Mouse (Mus musculus) MEL (cell line): ENCODE results near the gene Cdkal1. TPM values are rescaled to one million over a fixed set of nuclear protein-coding genes. Genes with fewer than 3 reads are reported as not detected.

Experiments used
- DNase-seq: peaks from one replicate; pipeline ENCODE4 v3.0.0; 2011; ENCODE audit warnings: low read depth, low spot score
- H3K27ac ChIP-seq: 2 replicates; pipeline ENCODE4 v1.5.1; 2012; ENCODE audit warnings: low read depth, mild to moderate bottlenecking, control low read depth, low read length, moderate library complexity; ENCODE audit not compliant: control insufficient read depth
- H3K27me3 ChIP-seq, 2 experiments: fragments of 150-350 bp in 1 of 2; sonication (generic) in 1 of 2; 2 replicates each; pipeline ENCODE4 v1.6.1; 2012; ENCODE audit warnings: low read length in 2 of 2, mild to moderate bottlenecking in 2 of 2, improper control_type of control experiment in 1 of 2, moderate library complexity in 1 of 2; ENCODE audit not compliant: insufficient read depth in 2 of 2, control insufficient read depth in 1 of 2
- H3K36me3 ChIP-seq, 2 experiments: 2 replicates each; pipeline ENCODE4 v1.6.1; 2012 to 2014; ENCODE audit warnings: low read length in 2 of 2, improper control_type of control experiment in 1 of 2, inconsistent platforms in 1 of 2, mild to moderate bottlenecking in 1 of 2; ENCODE audit not compliant: insufficient read depth in 2 of 2, control insufficient read depth in 1 of 2
- H3K4me1 ChIP-seq, 2 experiments: fragments of 150-350 bp in 1 of 2; sonication (generic) in 1 of 2; 2 replicates each; pipeline ENCODE4 v1.6.1; 2012; ENCODE audit warnings: low read length in 2 of 2, improper control_type of control experiment in 1 of 2, mild to moderate bottlenecking in 1 of 2; ENCODE audit not compliant: insufficient read depth in 2 of 2, control insufficient read depth in 1 of 2
- H3K4me3 ChIP-seq, 2 experiments: fragments of 150-350 bp in 1 of 2; sonication (generic) in 1 of 2; 2 replicates each; pipeline ENCODE4 v1.5.1; 2012; ENCODE audit warnings: low read depth in 2 of 2, low read length in 2 of 2, mild to moderate bottlenecking in 2 of 2, moderate library complexity in 2 of 2, control low read depth in 1 of 2, improper control_type of control experiment in 1 of 2; ENCODE audit not compliant: control insufficient read depth in 1 of 2, insufficient read depth in 1 of 2
- H3K79me2 ChIP-seq: 2 replicates; pipeline ENCODE4 v1.6.1; 2012; ENCODE audit warnings: mild to moderate bottlenecking, low read length, moderate library complexity; ENCODE audit not compliant: control insufficient read depth, poor library complexity, insufficient read depth
- H3K9ac ChIP-seq: 2 replicates; pipeline ENCODE4 v1.6.1; 2012; ENCODE audit warnings: low read depth, mild to moderate bottlenecking, control low read depth, low read length, moderate library complexity; ENCODE audit not compliant: control insufficient read depth, poor library complexity, severe bottlenecking
- H3K9me3 ChIP-seq: fragments of 150-350 bp; sonication (generic); replicated peaks from 2 replicates; pipeline ENCODE4 v1.6.1; 2012; ENCODE audit warnings: mild to moderate bottlenecking, low read length, improper control_type of control experiment, moderate library complexity; ENCODE audit not compliant: insufficient read depth
- BHLHE40 ChIP-seq: IDR thresholded peaks from 2 replicates; pipeline ENCODE4 v1.6.1; 2012; ENCODE audit warnings: low read depth, mild to moderate bottlenecking, inconsistent platforms, low read length, improper control_type of control experiment, borderline replicate concordance
- CHD2 ChIP-seq: IDR thresholded peaks from 2 replicates; pipeline ENCODE4 v1.6.1; 2011; ENCODE audit warnings: low read length, improper control_type of control experiment
- CTCF ChIP-seq, 3 experiments: IDR thresholded peaks in 2 of 3; conservative IDR thresholded peaks in 1 of 3; 2 replicates each; pipeline ENCODE4 v1.5.1; 2011 to 2012; ENCODE audit warnings: low read length in 3 of 3, low read depth in 2 of 3, mild to moderate bottlenecking in 2 of 3, improper control_type of control experiment in 1 of 3, inconsistent platforms in 1 of 3, mixed read lengths in 1 of 3, moderate library complexity in 1 of 3; ENCODE audit not compliant: control insufficient read depth in 1 of 3, insufficient read depth in 1 of 3, poor library complexity in 1 of 3, severe bottlenecking in 1 of 3
- E2F4 ChIP-seq: IDR thresholded peaks from 2 replicates; pipeline ENCODE4 v1.6.1; 2011; ENCODE audit warnings: low read depth, low read length, improper control_type of control experiment, borderline replicate concordance
- ELF1 ChIP-seq: IDR thresholded peaks from 2 replicates; pipeline ENCODE4 v1.6.1; 2014; ENCODE audit warnings: low read depth, mild to moderate bottlenecking, inconsistent platforms, low read length, improper control_type of control experiment, moderate library complexity
- ETS1 ChIP-seq: IDR thresholded peaks from 2 replicates; pipeline ENCODE4 v1.6.1; 2012; ENCODE audit warnings: low read depth, mild to moderate bottlenecking, inconsistent platforms, low read length, improper control_type of control experiment, moderate library complexity
- KAT2A ChIP-seq: conservative IDR thresholded peaks from 2 replicates; pipeline ENCODE4 v1.6.1; 2012; ENCODE audit warnings: low read depth, low read length, improper control_type of control experiment, inconsistent platforms
- MAFK ChIP-seq: IDR thresholded peaks from 2 replicates; pipeline ENCODE4 v1.6.1; 2011; ENCODE audit warnings: low read depth, mild to moderate bottlenecking, low read length, improper control_type of control experiment, borderline replicate concordance
- MAX ChIP-seq: IDR thresholded peaks from 2 replicates; pipeline ENCODE4 v1.6.1; 2011; ENCODE audit warnings: low read length, improper control_type of control experiment
- MAZ ChIP-seq: IDR thresholded peaks from 2 replicates; pipeline ENCODE4 v1.6.1; 2012; ENCODE audit warnings: low read depth, mild to moderate bottlenecking, inconsistent platforms, low read length, improper control_type of control experiment
- MEF2A ChIP-seq: IDR thresholded peaks from 2 replicates; pipeline ENCODE4 v1.6.1; 2014; ENCODE audit warnings: low read depth, mild to moderate bottlenecking, inconsistent platforms, low read length, improper control_type of control experiment; ENCODE audit not compliant: poor library complexity, insufficient replicate concordance, severe bottlenecking; ENCODE audit errors: extremely low read depth
- NELFE ChIP-seq: IDR thresholded peaks from 2 replicates; pipeline ENCODE4 v1.6.1; 2011; ENCODE audit warnings: low read depth, low read length, improper control_type of control experiment
- POLR2A ChIP-seq, 2 experiments: IDR thresholded peaks; 2 replicates each; pipeline ENCODE4 v1.6.1; 2011 to 2012; ENCODE audit warnings: low read length in 2 of 2, mild to moderate bottlenecking in 2 of 2, control low read depth in 1 of 2, improper control_type of control experiment in 1 of 2, low read depth in 1 of 2, moderate library complexity in 1 of 2; ENCODE audit not compliant: control insufficient read depth in 1 of 2, insufficient read depth in 1 of 2, poor library complexity in 1 of 2
- POLR2AphosphoS5 ChIP-seq: IDR thresholded peaks from 2 replicates; pipeline ENCODE4 v1.6.1; 2012; ENCODE audit warnings: low read depth, borderline replicate concordance, mild to moderate bottlenecking, inconsistent platforms, low read length, moderate library complexity, mixed read lengths
- RAD21 ChIP-seq: IDR thresholded peaks from 2 replicates; pipeline ENCODE4 v1.6.1; 2011; ENCODE audit warnings: mild to moderate bottlenecking, low read depth, low read length, improper control_type of control experiment
- SIN3A ChIP-seq: IDR thresholded peaks from 2 replicates; pipeline ENCODE4 v1.6.1; 2012; ENCODE audit warnings: low read length, improper control_type of control experiment, inconsistent platforms
- SMC3 ChIP-seq: IDR thresholded peaks from 2 replicates; pipeline ENCODE4 v1.6.1; 2011; ENCODE audit warnings: low read depth, low read length, improper control_type of control experiment
- TAL1 ChIP-seq: IDR thresholded peaks from 2 replicates; pipeline ENCODE4 v1.6.1; 2012; ENCODE audit warnings: mild to moderate bottlenecking, inconsistent platforms, low read length, moderate library complexity, mixed read lengths
- TCF12 ChIP-seq: IDR thresholded peaks from 2 replicates; pipeline ENCODE4 v1.6.1; 2014; ENCODE audit warnings: low read depth, mild to moderate bottlenecking, inconsistent platforms, low read length, improper control_type of control experiment, moderate library complexity
- UBTF ChIP-seq: IDR thresholded peaks from 2 replicates; pipeline ENCODE4 v1.6.1; 2012; ENCODE audit warnings: low read depth, mild to moderate bottlenecking, inconsistent platforms, low read length, improper control_type of control experiment, moderate library complexity, borderline replicate concordance; ENCODE audit not compliant: insufficient read depth
- USF2 ChIP-seq, 2 experiments: IDR thresholded peaks; 2 replicates each; pipeline ENCODE4 v1.6.1; 2011 to 2012; ENCODE audit warnings: improper control_type of control experiment in 2 of 2, low read length in 2 of 2, borderline replicate concordance in 1 of 2, inconsistent platforms in 1 of 2, low read depth in 1 of 2, mild to moderate bottlenecking in 1 of 2; ENCODE audit not compliant: insufficient read depth in 1 of 2
- ZKSCAN1 ChIP-seq: IDR thresholded peaks from 2 replicates; pipeline ENCODE4 v1.6.1; 2012; ENCODE audit warnings: low read depth, mild to moderate bottlenecking, inconsistent platforms, low read length, improper control_type of control experiment, moderate library complexity
- ZNF384 ChIP-seq: IDR thresholded peaks from 2 replicates; pipeline ENCODE4 v1.6.1; 2012; ENCODE audit warnings: low read depth, mild to moderate bottlenecking, inconsistent platforms, low read length, improper control_type of control experiment
- polyA plus RNA-seq, 2 experiments: library from polyadenylated mRNA; stranded (reverse) in 1 of 2; unstranded in 1 of 2; fragments of >175 nt in 1 of 2; fragments of >200 nt in 1 of 2; gene quantifications; 2 replicates each; pipeline versions ENCODE4 v1.2.1 to v1.2.4; 2012; ENCODE audit warnings: low replicate concordance in 2 of 2, low read depth in 1 of 2; ENCODE audit not compliant: insufficient read length in 2 of 2, insufficient read depth in 1 of 2, missing spikeins in 1 of 2
- total RNA-seq: library from RNA; depleted of rRNA; stranded (reverse); fragments of 300-350 nt; gene quantifications from 2 replicates; pipeline ENCODE4 v1.2.3, GENCODE M21; 2012

Cdkal1 gene
- total and polyA plus RNA-seq, 3 experiments: 10.6 to 11.0 TPM; not detected in 1

DNA sequence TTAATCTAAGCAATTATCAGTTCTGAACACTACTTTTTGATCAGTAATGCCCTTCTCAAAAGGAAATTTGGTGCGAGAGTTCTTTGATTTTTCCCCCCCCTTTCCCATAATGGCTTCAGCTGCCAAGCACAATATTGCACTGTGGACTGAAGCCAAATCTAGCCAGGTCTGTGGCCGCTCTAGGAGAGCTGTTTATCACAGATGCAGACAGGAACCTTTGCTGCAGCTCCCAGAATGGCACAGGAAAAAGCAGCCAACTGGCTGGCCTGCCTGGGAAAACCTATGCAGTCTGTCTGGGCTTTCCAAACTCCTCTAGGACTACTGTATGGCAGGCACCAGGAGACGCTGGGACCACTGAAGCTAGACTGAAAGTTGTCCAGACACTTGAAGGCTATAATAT is 483.6 kb downstream of the Cdkal1 start:
- Histone ChIP-seq H3K9me3 (no peaks in the 10 kb centered on the region), H3K9ac (no peak overlapping the region), H3K27ac (no peak overlapping the region), H3K79me2 (no peaks in the 10 kb centered on the region), H3K27me3 (no peaks in the 10 kb centered on the region), H3K36me3 (no peaks in the 10 kb centered on the region), H3K4me1 (no peaks in the 10 kb centered on the region), H3K4me3 (no peak overlapping the region)
- DNase-seq: no peak
- TF ChIP-seq POLR2AphosphoS5 (no peak), BHLHE40 (no peak), MAZ (no peak), SIN3A (no peak), E2F4 (no peak), MAFK (no peak), TCF12 (no peak), CHD2 (no peak), UBTF (no peak), ZNF384 (no peak), POLR2A (IDR thresholded peaks at IDR 0.05; ENCODE audit: control insufficient read depth in 1 of 2, insufficient read depth in 1 of 2, low read depth in 1 of 2, low read length in 2 of 2, poor library complexity in 1 of 2) (no peak), MAX (no peak), NELFE (no peak), ELF1 (no peak), ETS1 (no peak), CTCF (IDR thresholded peaks at IDR 0.05 in 2 of 3, conservative IDR thresholded peaks at IDR 0.05 in 1 of 3; ENCODE audit: control insufficient read depth in 1 of 3, insufficient read depth in 1 of 3, low read depth in 2 of 3, low read length in 3 of 3, poor library complexity in 1 of 3, severe bottlenecking in 1 of 3) (no peak), SMC3 (no peak), RAD21 (no peak)

DNA sequence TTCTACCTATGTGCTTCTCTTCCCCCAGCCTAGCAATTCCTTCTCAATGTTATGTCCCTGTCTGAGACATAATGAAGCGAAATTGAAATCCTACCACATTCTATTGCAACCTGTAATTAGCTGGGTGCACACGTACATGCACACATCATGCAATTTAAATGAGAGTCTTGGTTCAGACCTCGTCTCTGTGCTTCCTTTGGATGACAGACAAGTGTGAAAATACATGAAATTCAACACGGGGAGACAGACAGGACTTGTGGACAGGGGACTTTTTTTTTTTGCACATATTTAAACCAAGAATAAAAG is 484.1 kb downstream of the Cdkal1 start:
- no peaks in the 10 kb centered on the region for H3K4me1 ChIP-seq
- H3K27me3 ChIP-seq: no peaks in the 10 kb centered on the region
- no peak overlapping the region for H3K4me3 ChIP-seq
- no peaks in the 10 kb centered on the region for H3K9me3 ChIP-seq
- H3K9ac ChIP-seq: no peak overlapping the region
- H3K79me2 ChIP-seq: no peaks in the 10 kb centered on the region
- no peaks in the 10 kb centered on the region for H3K36me3 ChIP-seq
- TF ChIP-seq MEF2A (no peak), TCF12 (no peak), TAL1 (no peak), POLR2AphosphoS5 (no peak), SMC3 (no peak), POLR2A (IDR thresholded peaks at IDR 0.05; ENCODE audit: control insufficient read depth in 1 of 2, insufficient read depth in 1 of 2, low read depth in 1 of 2, low read length in 2 of 2, poor library complexity in 1 of 2) (no peak), ZKSCAN1 (no peak), ETS1 (no peak), KAT2A (no peak), USF2 (IDR thresholded peaks at IDR 0.05; ENCODE audit: borderline replicate concordance in 1 of 2, insufficient read depth in 1 of 2, low read depth in 1 of 2, low read length in 2 of 2) (no peak), ELF1 (no peak), MAFK (no peak), MAZ (no peak)
- no peak overlapping the region for H3K27ac ChIP-seq
- DNase-seq: no peak
